Mouse (Mus musculus): Measurements from ENCODE around the gene H2-M5.

- TF ChIP-seq USF1 (IDR thresholded peaks at IDR 0.05; ENCODE audit: low read depth) (no peak), CTCF (IDR thresholded peaks at IDR 0.05; ENCODE audit: control insufficient read depth, insufficient read depth, insufficient read length) (no peak), MAX (IDR thresholded peaks at IDR 0.05) (no peak), CEBPB (IDR thresholded peaks at IDR 0.05; ENCODE audit: low read depth) (no peak), MYOG (IDR thresholded peaks at IDR 0.05; ENCODE audit: control insufficient read depth, extremely low read depth, insufficient read length) (no peak), MYOD1 (IDR thresholded peaks at IDR 0.05; ENCODE audit: control insufficient read depth, insufficient read length, low read depth) (no peak), FOSL1 (IDR thresholded peaks at IDR 0.05; ENCODE audit: insufficient read depth, low read length, poor library complexity, severe bottlenecking) (no peak)
Measured at GRCm38 (mm10) chr17:36994528-36994927, 5.2 kb upstream of the H2-M5 start.
